Mouse (Mus musculus) embryonic fibroblast, embryonic 13.5 days (primary cell): Measurements from ENCODE around the gene Trpv2.

ENCODE experiments used
- CTCF ChIP-seq: IDR thresholded peaks from 2 replicates; pipeline ENCODE4 v1.5.1; 2011; ENCODE audit warnings: mild to moderate bottlenecking, control low read depth, low read length, moderate library complexity, borderline replicate concordance; ENCODE audit not compliant: insufficient read depth
- POLR2A ChIP-seq: IDR thresholded peaks from 2 replicates; pipeline ENCODE4 v1.6.1; 2011; ENCODE audit warnings: low read depth, mild to moderate bottlenecking, control low read depth, low read length, moderate library complexity

- TF ChIP-seq POLR2A: no peak
- no peak for TF ChIP-seq CTCF
Measured at GRCm38 (mm10) chr11:62610304-62610703, 36.0 kb downstream of the Trpv2 start.
